Mouse (Mus musculus) layer of hippocampus, postnatal 25 days (tissue): ENCODE results near the gene Ticam1. TPM values are rescaled to one million over a fixed set of nuclear protein-coding genes. Genes with fewer than 3 reads are reported as not detected.

ENCODE experiments used
- DNase-seq, 2 experiments: peaks; one replicate each; pipeline ENCODE4 v3.0.0; 2022; ENCODE audit warnings: mixed read lengths in 2 of 2, low spot score in 1 of 2; ENCODE audit errors: extremely low spot score in 1 of 2
- microRNA-seq, 2 experiments: library from miRNA; unstranded; fragments of <30 nt; microRNA quantifications; one replicate each; pipeline ENCODE4 v1.2.0; 2021
- total RNA-seq, 2 experiments: library from RNA; stranded (reverse); gene quantifications; 2 replicates each; pipeline ENCODE4 v1.2.3; 2021

The Ticam1 gene
- total RNA-seq, 2 experiments from 2014 or later = 5.5 to 6.0 TPM

- no peak for DNase-seq
Observed at GRCm38 (mm10) chr17:56226566-56226965, 50.0 kb downstream of the Ticam1 start.

- DNase-seq = no peak
Observed at GRCm38 (mm10) chr17:56224916-56225315, 51.7 kb downstream of the Ticam1 start.

GRCm38 (mm10) chr17:56219805-56220204 is 56.8 kb downstream of the Ticam1 start:
- no peak for DNase-seq

Small RNA genes lying within 50 kb of the gene (microRNA-seq; reads per million reads assigned to microRNA genes)
- gene Mir7b = 2,636 to 3,429 reads per million in 2 experiments

Other genes with a start within 250 kb of the Ticam1 start
- gene Sh3gl1, start 240.2 kb downstream of the Ticam1 start, total RNA-seq = 10 to 100 TPM; 63.1 to 64.0 TPM
- gene Chaf1a, start 236.3 kb downstream of the Ticam1 start, total RNA-seq = 1 to 10 TPM; 3.9 to 4.9 TPM
- gene Ubxn6, start 201.8 kb downstream of the Ticam1 start, total RNA-seq = 10 to 100 TPM; 83.3 to 87.4 TPM
- gene Hdgfl2, start 197.2 kb downstream of the Ticam1 start, total RNA-seq = 100 to 1,000 TPM in 1 of 2 experiments, 10 to 100 TPM in 1; 96.4 to 126 TPM
- gene Plin4, start 167.0 kb downstream of the Ticam1 start, total RNA-seq = 1 to 10 TPM in 1 of 2 experiments, under 1 TPM in 1; 0.68 to 2.4 TPM
- under 1 TPM; 0.30 to 0.85 TPM for gene Plin5, start 159.2 kb downstream of the Ticam1 start, total RNA-seq
- 1 to 10 TPM; 1.1 to 1.4 TPM for gene Lrg1, start 154.8 kb downstream of the Ticam1 start, total RNA-seq
- 100 to 1,000 TPM; 141 to 143 TPM for gene Sema6b, start 136.4 kb downstream of the Ticam1 start, total RNA-seq
- 1 to 10 TPM; 5.4 to 6.6 TPM for gene Tnfaip8l1, start 114.3 kb downstream of the Ticam1 start, total RNA-seq
- 10 to 100 TPM; 39.4 to 41.4 TPM for gene Mydgf, start 92.9 kb downstream of the Ticam1 start, total RNA-seq
- gene Dpp9, start 57.9 kb downstream of the Ticam1 start, total RNA-seq = 10 to 100 TPM; 64.7 to 67.3 TPM
- 10 to 100 TPM; 36.1 to 37.0 TPM for gene Fem1a, start 20.0 kb downstream of the Ticam1 start, total RNA-seq
- gene Plin3, start 16.1 kb upstream of the Ticam1 start, total RNA-seq = 10 to 100 TPM; 14.6 to 16.7 TPM
- gene Arrdc5, start 23.5 kb upstream of the Ticam1 start, total RNA-seq = not detected
- 1 to 10 TPM; 1.7 to 2.0 TPM for gene Uhrf1, start 26.5 kb upstream of the Ticam1 start, total RNA-seq
- gene Kdm4b, start 49.3 kb upstream of the Ticam1 start, total RNA-seq = 10 to 100 TPM; 92.0 to 93.4 TPM
- 100 to 1,000 TPM; 658 to 741 TPM for gene Ptprs, start 199.7 kb upstream of the Ticam1 start, total RNA-seq
- gene Znrf4, start 235.6 kb upstream of the Ticam1 start, total RNA-seq = not detected